Mouse (Mus musculus): Measurements from ENCODE around the gene Tmem211. TPM values are rescaled to one million over a fixed set of nuclear protein-coding genes. Genes with fewer than 3 reads are reported as not detected.

The Tmem211 gene
- polyA plus RNA-seq, 2 experiments from 2014 or later = not detected

GRCm38 (mm10) chr5:113280138-113280856 is 53.6 kb downstream of the Tmem211 start:
- ATAC-seq = no peak

GRCm38 (mm10) chr5:113281557-113281956 is 54.8 kb downstream of the Tmem211 start:
- ATAC-seq = no peak

DNA sequence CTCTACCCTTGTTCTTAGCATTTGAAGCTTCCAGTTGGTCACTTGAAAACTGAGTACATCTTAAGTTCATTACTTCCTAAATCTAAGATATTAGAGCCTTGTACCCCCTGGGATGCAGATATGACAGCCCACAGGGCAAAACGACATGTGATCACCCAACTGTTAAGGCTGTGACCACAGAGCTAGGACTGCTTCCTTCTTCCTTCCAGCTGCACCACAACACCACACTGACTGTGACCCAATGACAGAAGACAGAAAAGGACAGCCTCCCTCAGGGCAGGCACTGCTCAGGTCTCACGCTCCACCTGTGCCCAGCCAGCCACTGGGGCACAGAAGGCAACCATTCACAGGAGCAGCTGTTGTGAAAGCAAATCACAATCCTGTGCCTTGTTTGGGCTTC is 57.0 kb downstream of the Tmem211 start:
- ATAC-seq = no peak

DNA sequence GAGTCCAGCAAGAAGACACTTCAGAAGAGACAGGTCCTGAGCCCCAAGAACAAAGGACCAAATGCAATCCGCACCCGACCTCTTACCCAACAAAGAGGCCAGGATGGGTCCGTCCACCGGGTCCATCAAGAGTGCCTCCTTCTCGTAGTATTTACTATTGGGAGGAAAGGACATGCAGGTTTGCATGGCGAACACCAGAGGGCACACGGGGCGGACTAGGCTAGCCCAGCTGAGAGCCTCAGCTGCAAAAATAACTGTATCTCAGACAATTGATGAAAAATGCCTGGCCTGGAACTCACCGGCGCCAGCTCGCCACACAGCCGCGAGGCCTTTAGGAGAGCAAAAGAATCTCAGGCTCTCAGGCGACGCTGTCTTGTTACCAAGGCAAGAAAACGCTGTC is 58.8 kb downstream of the Tmem211 start:
- no peak for ATAC-seq

- ATAC-seq = no peak
Observed at GRCm38 (mm10) chr5:113286048-113286447, 59.3 kb downstream of the Tmem211 start.

- no peak for ATAC-seq
Observed at GRCm38 (mm10) chr5:113286591-113287520, 60.1 kb downstream of the Tmem211 start.

DNA sequence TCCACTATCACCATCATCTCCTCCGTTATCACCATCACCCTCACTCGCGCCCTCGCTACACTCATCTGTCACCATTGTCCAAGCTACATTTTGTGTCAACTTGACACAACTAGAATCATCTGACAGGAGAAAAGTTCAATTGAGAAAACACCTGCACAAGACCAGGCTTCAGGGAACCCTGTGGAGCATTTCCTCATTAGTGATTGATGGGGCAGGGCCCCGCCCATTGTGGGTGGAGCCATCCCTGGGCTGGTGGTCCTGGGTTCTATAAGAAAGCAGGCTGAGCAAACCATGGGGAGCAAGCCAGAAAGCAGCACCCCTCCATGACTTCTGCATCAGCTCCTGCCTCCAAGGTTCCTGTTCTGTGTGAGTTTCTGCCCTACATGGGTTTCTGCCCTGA is 61.1 kb downstream of the Tmem211 start:
- no peak for ATAC-seq

- ATAC-seq = no peak
Observed at GRCm38 (mm10) chr5:113288490-113288889, 61.8 kb downstream of the Tmem211 start.

Other genes with a start within 250 kb of the Tmem211 start
- under 1 TPM in 1 of 2 experiments, not detected in 1; 0.25 TPM for gene Grk3, start 211.1 kb upstream of the Tmem211 start, polyA plus RNA-seq (2017; shearing (Covaris generic))
- gene Crybb2, start 156.8 kb upstream of the Tmem211 start, polyA plus RNA-seq (2017; shearing (Covaris generic)) = not detected
- gene Crybb3, start 145.3 kb upstream of the Tmem211 start, polyA plus RNA-seq (2017; shearing (Covaris generic)) = not detected
- under 1 TPM; 0.89 to 0.98 TPM for gene 2900026A02Rik, start 5.7 kb upstream of the Tmem211 start, polyA plus RNA-seq (2017; shearing (Covaris generic))
- gene Sgsm1, start 83.9 kb downstream of the Tmem211 start, polyA plus RNA-seq (2017; shearing (Covaris generic)) = not detected
- gene Aym1, start 130.4 kb downstream of the Tmem211 start, polyA plus RNA-seq (2017; shearing (Covaris generic)) = not detected